Mouse (Mus musculus) liver, embryonic 11.5 days (tissue): ENCODE results near the gene Bcas1. TPM values are rescaled to one million over a fixed set of nuclear protein-coding genes. Genes with fewer than 3 reads are reported as not detected.

Experiments used
- ATAC-seq: fragments of 200-750 bp; cut with Nextera tagmentation; replicated peaks from 2 replicates; pipeline ENCODE4 v1.8.0; 2017; ENCODE audit warnings: moderate number of reproducible peaks, mild to moderate bottlenecking, moderate TSS enrichment, moderate library complexity; ENCODE audit not compliant: low FRiP score
- DNase-seq: peaks from one replicate; pipeline ENCODE4 v3.0.0-alpha.2; 2017; ENCODE audit warnings: low spot score
- H3K27ac ChIP-seq: fragments of 300-500 bp; sonication (generic); 2 replicates; pipeline ENCODE4 v1.5.1; 2014; ENCODE audit warnings: mild to moderate bottlenecking, low read depth, low read length, control low read depth
- H3K27me3 ChIP-seq: fragments of 300-500 bp; sonication (generic); replicated peaks from 2 replicates; pipeline ENCODE4 v1.6.1; 2014; ENCODE audit warnings: low read length, mixed read lengths; ENCODE audit not compliant: control insufficient read depth, insufficient read depth
- H3K36me3 ChIP-seq: fragments of 300-500 bp; sonication (generic); 2 replicates; pipeline ENCODE4 v1.6.1; 2014; ENCODE audit warnings: mild to moderate bottlenecking, low read length, moderate library complexity, mixed read lengths; ENCODE audit not compliant: control insufficient read depth, insufficient read depth
- H3K4me1 ChIP-seq: fragments of 300-500 bp; sonication (generic); replicated peaks from 2 replicates; pipeline ENCODE4 v1.6.1; 2014; ENCODE audit warnings: low read length, mixed read lengths; ENCODE audit not compliant: control insufficient read depth, insufficient read depth
- H3K4me2 ChIP-seq: fragments of 300-500 bp; sonication (generic); 2 replicates; pipeline ENCODE4 v1.6.1; 2014; ENCODE audit warnings: mild to moderate bottlenecking, control low read depth, moderate library complexity
- H3K4me3 ChIP-seq: fragments of 300-500 bp; sonication (generic); 2 replicates; pipeline ENCODE4 v1.5.1; 2014; ENCODE audit warnings: low read depth, low read length, control low read depth
- H3K9ac ChIP-seq: fragments of 300-500 bp; sonication (generic); 2 replicates; pipeline ENCODE4 v1.6.1; 2014; ENCODE audit warnings: low read depth, low read length, control low read depth
- H3K9me3 ChIP-seq: fragments of 300-500 bp; sonication (generic); 2 replicates; pipeline ENCODE4 v1.6.1; 2016; ENCODE audit warnings: low read length, inconsistent platforms, mixed read lengths; ENCODE audit not compliant: control insufficient read depth
- WGBS: fragments of 180-500 bp; shearing (Covaris S2); extraction: QIAGEN DNeasy Blood & Tissue Kit; methylation state at CpG from one replicate; pipeline ENCODE4 v1.1.7; 2014; 5-methylcytosine and 5-hydroxymethylcytosine counted together
- polyA plus RNA-seq: library from polyadenylated mRNA; unstranded; fragments of >200 nt; fragmentation: Nextera tagmentation; extraction: Ambion mirVana; gene quantifications from 2 replicates; pipeline ENCODE4 v1.2.1, GENCODE M21; 2014

The Bcas1 gene
- polyA plus RNA-seq, 1 experiment from 2014 or later: 6.1 TPM

GRCm38 (mm10) chr2:170438782-170439181 lies 11.1 kb upstream of the Bcas1 start:
- H3K4me3 ChIP-seq: no peak overlapping the region
- no peak overlapping the region for H3K9ac ChIP-seq
- 47% methylated on average over 13 of the region's 13 CpGs for WGBS
- no peaks in the 10 kb centered on the region for H3K9me3 ChIP-seq
- ATAC-seq: no peak
- H3K27ac ChIP-seq: no peak overlapping the region
- DNase-seq: no peak
- no peaks in the 10 kb centered on the region for H3K4me1 ChIP-seq
- H3K36me3 ChIP-seq: no peaks in the 10 kb centered on the region
- H3K4me2 ChIP-seq: no peak overlapping the region
- peaks cover 2% of the 10 kb centered on the region; the same call in 1 of the 2 replicates for H3K27me3 ChIP-seq

GRCm38 (mm10) chr2:170436204-170436603 lies 8.6 kb upstream of the Bcas1 start:
- no peaks in the 10 kb centered on the region for H3K9me3 ChIP-seq
- 40% methylated on average over 4 of the region's 4 CpGs for WGBS
- no peak overlapping the region for H3K27ac ChIP-seq
- H3K4me1 ChIP-seq: no peaks in the 10 kb centered on the region
- no peak overlapping the region for H3K4me3 ChIP-seq
- no peak overlapping the region for H3K9ac ChIP-seq
- no peaks in the 10 kb centered on the region for H3K36me3 ChIP-seq
- no peak for ATAC-seq
- DNase-seq: no peak
- H3K4me2 ChIP-seq: no peak overlapping the region
- H3K27me3 ChIP-seq: peaks cover 2% of the 10 kb centered on the region; the same call in 1 of the 2 replicates

GRCm38 (mm10) chr2:170432152-170432551 lies 4.5 kb upstream of the Bcas1 start:
- no peak overlapping the region for H3K4me3 ChIP-seq
- no peak overlapping the region for H3K4me2 ChIP-seq
- H3K27me3 ChIP-seq: no peaks in the 10 kb centered on the region
- ATAC-seq: no peak
- no peaks in the 10 kb centered on the region for H3K9me3 ChIP-seq
- 64% methylated on average over 6 of the region's 6 CpGs for WGBS
- no peaks in the 10 kb centered on the region for H3K4me1 ChIP-seq
- H3K9ac ChIP-seq: no peak overlapping the region
- H3K36me3 ChIP-seq: no peaks in the 10 kb centered on the region
- no peak for DNase-seq
- H3K27ac ChIP-seq: no peak overlapping the region

- no peak overlapping the region for H3K4me2 ChIP-seq
- H3K9ac ChIP-seq: no peak overlapping the region
- no peaks in the 10 kb centered on the region for H3K36me3 ChIP-seq
- no peaks in the 10 kb centered on the region for H3K27me3 ChIP-seq
- H3K9me3 ChIP-seq: no peaks in the 10 kb centered on the region
- DNase-seq (no peak), ATAC-seq (no peak)
- no peaks in the 10 kb centered on the region for H3K4me1 ChIP-seq
- H3K4me3 ChIP-seq: no peak overlapping the region
- no peak overlapping the region for H3K27ac ChIP-seq
- WGBS: 61% methylated on average over 8 of the region's 8 CpGs
Observed at GRCm38 (mm10) chr2:170428966-170429365, 1.3 kb upstream of the Bcas1 start.

GRCm38 (mm10) chr2:170424131-170424530 lies 3.5 kb downstream of the Bcas1 start:
- Histone ChIP-seq H3K27ac (no peak overlapping the region), H3K27me3 (no peaks in the 10 kb centered on the region), H3K4me3 (no peak overlapping the region), H3K9me3 (no peaks in the 10 kb centered on the region), H3K4me2 (no peak overlapping the region), H3K36me3 (no peaks in the 10 kb centered on the region), H3K9ac (no peak overlapping the region), H3K4me1 (no peaks in the 10 kb centered on the region)
- DNase-seq: no peak
- no peak for ATAC-seq
- 74% methylated on average over 3 of the region's 3 CpGs for WGBS

GRCm38 (mm10) chr2:170421924-170422323 lies 5.7 kb downstream of the Bcas1 start:
- H3K27ac ChIP-seq: no peak overlapping the region
- no peaks in the 10 kb centered on the region for H3K36me3 ChIP-seq
- no peak overlapping the region for H3K4me3 ChIP-seq
- no peak for DNase-seq
- no peaks in the 10 kb centered on the region for H3K4me1 ChIP-seq
- H3K9me3 ChIP-seq: no peaks in the 10 kb centered on the region
- no peak for ATAC-seq
- H3K9ac ChIP-seq: no peak overlapping the region
- WGBS: 25% methylated on average over 4 of the region's 4 CpGs
- H3K27me3 ChIP-seq: no peaks in the 10 kb centered on the region
- H3K4me2 ChIP-seq: no peak overlapping the region

- DNase-seq (no peak), ATAC-seq (no peak)
- Histone ChIP-seq H3K27ac (no peak overlapping the region), H3K4me3 (no peak overlapping the region), H3K4me1 (no peaks in the 10 kb centered on the region), H3K4me2 (no peak overlapping the region), H3K9me3 (no peaks in the 10 kb centered on the region), H3K9ac (no peak overlapping the region), H3K36me3 (no peaks in the 10 kb centered on the region), H3K27me3 (no peaks in the 10 kb centered on the region)
- 46% methylated on average over 10 of the region's 10 CpGs for WGBS
Observed at GRCm38 (mm10) chr2:170418748-170419147, 8.9 kb downstream of the Bcas1 start.

- Histone ChIP-seq H3K27ac (no peak overlapping the region), H3K27me3 (peaks cover 26% of the 10 kb centered on the region), H3K4me2 (peak overlapping the region; percentile 10), H3K4me3 (no peak overlapping the region), H3K4me1 (no peaks in the 10 kb centered on the region), H3K36me3 (no peaks in the 10 kb centered on the region), H3K9ac (no peak overlapping the region), H3K9me3 (no peaks in the 10 kb centered on the region)
- ATAC-seq (no peak), DNase-seq (no peak)
- 6% methylated on average over 13 of the region's 13 CpGs for WGBS
Observed at GRCm38 (mm10) chr2:170411490-170412168, 16.0 kb downstream of the Bcas1 start.
